Mouse (Mus musculus) stomach, postnatal 0 days (tissue): ENCODE measurements around the gene Fxyd3.

Experiments used
- CTCF ChIP-seq: IDR thresholded peaks from 2 replicates; pipeline ENCODE4 v1.5.1; 2016; ENCODE audit warnings: antibody characterized with exemption, low read depth, mild to moderate bottlenecking, moderate library complexity
- EP300 ChIP-seq: optimal IDR thresholded peaks from 2 replicates; pipeline ENCODE3; 2016; ENCODE audit warnings: antibody characterized with exemption

- TF ChIP-seq CTCF, result no peak
- no peak for TF ChIP-seq EP300
Measured at GRCm38 (mm10) chr7:31028609-31029008, 47.9 kb downstream of the Fxyd3 start.
